Mouse (Mus musculus) liver, postnatal 0 days (tissue): Measurements from ENCODE around the gene Ccdc33.

ENCODE experiments used
- CTCF ChIP-seq: sonication (generic); IDR thresholded peaks from 2 replicates; pipeline ENCODE4 v1.5.1; 2016; ENCODE audit warnings: antibody characterized with exemption, low read depth
- EP300 ChIP-seq: IDR thresholded peaks from 2 replicates; pipeline ENCODE4 v1.6.1; 2016; ENCODE audit warnings: antibody characterized with exemption, low read depth, mild to moderate bottlenecking

- TF ChIP-seq CTCF: no peak
- TF ChIP-seq EP300: no peak
Measured at GRCm38 (mm10) chr9:58027426-58028180, 91.0 kb downstream of the Ccdc33 start.
